ENCODE assay signal across 10 mouse cellular contexts in genomic region chr13:100112218-100112972, GRCm38 (mm10). TPM values are rescaled to one million over a fixed set of nuclear protein-coding genes. Genes with fewer than 3 reads are reported as not detected.
DNase-seq lines count a peak whose midpoint lies in the region; ATAC-seq and TF ChIP-seq lines count a peak whose summit lies in the region.
"Had no signal": no experiment of that assay in that cellular context is flagged by ENCODE, and none has a peak within 500 bp of the region (broad histone marks: within the 10 kb centered on the region; RNA-seq: fewer than 3 reads in every experiment).

No protein-coding gene starts in this region.

- H3K4me1 ChIP-seq in heart, postnatal 0 days (ENCODE audit: control insufficient read depth, insufficient read depth), result peaks cover 7% of the 10 kb centered on the region; the same call in 1 of the 2 replicates
- no peaks in the 10 kb centered on the region for H3K4me1 ChIP-seq in lung, postnatal 0 days (ENCODE audit: insufficient read depth, low read depth, low read length)

- no peaks in the 10 kb centered on the region for H3K27me3 ChIP-seq in heart, postnatal 0 days (ENCODE audit: control insufficient read depth, insufficient read depth, low read length)
- H3K27me3 ChIP-seq in lung, postnatal 0 days (replicated peaks; ENCODE audit: insufficient read depth, low read length), result no peaks in the 10 kb centered on the region

- no peak overlapping the region for H3K27ac ChIP-seq in heart, postnatal 0 days (ENCODE audit: low read depth)
- H3K27ac ChIP-seq in lung, postnatal 0 days (ENCODE audit: low read length), result no peak overlapping the region

- H3K4me3 ChIP-seq in heart, postnatal 0 days (ENCODE audit: low read depth, low read length), result no peak overlapping the region
- no peak overlapping the region for H3K4me3 ChIP-seq in lung, postnatal 0 days (ENCODE audit: low read depth, low read length)

- ATAC-seq in heart, postnatal 0 days (ENCODE audit: insufficient read depth, low read depth), result no peak
- ATAC-seq in lung, postnatal 0 days, result no peak
- ATAC-seq: inflammation-experienced regulatory T-cells, adult 6 months had no signal

- no peak overlapping the region for H3K4me2 ChIP-seq in heart, postnatal 0 days (ENCODE audit: low read depth, low read length)
- H3K4me2 ChIP-seq in lung, postnatal 0 days (replicated peaks; ENCODE audit: low read depth, low read length), result no peak overlapping the region

- H3K9me3 ChIP-seq in heart, postnatal 0 days (replicated peaks; ENCODE audit: control insufficient read depth, low read length), result no peaks in the 10 kb centered on the region
- no peaks in the 10 kb centered on the region for H3K9me3 ChIP-seq in lung, postnatal 0 days (ENCODE audit: low read length)

- no peaks in the 10 kb centered on the region for H3K36me3 ChIP-seq in heart, postnatal 0 days (replicated peaks; ENCODE audit: control insufficient read depth, insufficient read depth, low read length)
- no peaks in the 10 kb centered on the region for H3K36me3 ChIP-seq in lung, postnatal 0 days (ENCODE audit: insufficient read depth, low read length)

- 36% methylated on average over 5 of the region's 5 CpGs for WGBS in heart, postnatal 0 days
- WGBS in lung, postnatal 0 days, result 37% methylated on average over 5 of the region's 5 CpGs

- peak; percentile 63 for TF ChIP-seq CTCF in heart, postnatal 0 days (IDR thresholded peaks at IDR 0.05; ENCODE audit: low read depth)
- peak; percentile 64 for TF ChIP-seq CTCF in lung, postnatal 0 days (IDR thresholded peaks at IDR 0.05)

- DNase-seq in heart, postnatal 0 days (ENCODE audit: low spot score), result no peak
- DNase-seq in heart, adult 8-10 months (ENCODE audit: low spot score), result no peak
- DNase-seq in lung, postnatal 0 days (ENCODE audit: low spot score), result peak; percentile 25
- no peak for DNase-seq in lung, postnatal 14 days
- peak; percentile 22 for DNase-seq in R1 (ENCODE audit: low read depth, low spot score)
- peak; percentile 21 for DNase-seq in retina, postnatal 7 days (ENCODE audit: low read depth, low spot score)
- no peak for DNase-seq in right cerebral cortex, postnatal 4 days
- DNase-seq: cerebellum, adult 11 months; thymus, postnatal 4 days had no signal

- no peak for TF ChIP-seq EP300 in heart, postnatal 0 days (IDR thresholded peaks at IDR 0.05; ENCODE audit: low read depth)
- no peak for TF ChIP-seq EP300 in lung, postnatal 0 days (IDR thresholded peaks at IDR 0.05)

- H3K9ac ChIP-seq in heart, postnatal 0 days (replicated peaks; ENCODE audit: low read depth, low read length), result no peak overlapping the region
- H3K9ac ChIP-seq in lung, postnatal 0 days (replicated peaks; ENCODE audit: low read depth), result no peak overlapping the region

RNA-seq across cellular contexts. Expression of gene Serf1, which starts 4.6 kb away (rescaled TPM):
- total RNA-seq in heart, postnatal 0 days (2014; rRNA removed; ENCODE audit: low replicate concordance), result 7.4 and 30.1 TPM in 2 replicates
- polyA plus RNA-seq in heart, postnatal 0 days (2015; fragmentation: Nextera tagmentation; extraction: Ambion mirVana), result 83.4 and 89.6 TPM in 2 replicates
- total RNA-seq in heart, adult 8-10 months (2022), result 1 to 10 TPM; 2.9 to 6.8 (median 5.4) TPM
- 61.6 and 82.2 TPM in 2 replicates for polyA plus RNA-seq in lung, postnatal 0 days (2015; fragmentation: Nextera tagmentation; extraction: Ambion mirVana)

RNA-seq across cellular contexts. Expression of gene Bdp1, which starts 8.5 kb away (rescaled TPM):
- 8.5 and 9.5 TPM in 2 replicates for total RNA-seq in heart, postnatal 0 days (2014; rRNA removed; ENCODE audit: low replicate concordance)
- polyA plus RNA-seq in heart, postnatal 0 days (2015; fragmentation: Nextera tagmentation; extraction: Ambion mirVana), result 13.2 and 16.0 TPM in 2 replicates
- total RNA-seq in heart, adult 8-10 months (2022), result 10 to 100 TPM; 20.8 to 30.5 (median 24.6) TPM
- polyA plus RNA-seq in lung, postnatal 0 days (2015; fragmentation: Nextera tagmentation; extraction: Ambion mirVana), result 22.5 and 30.7 TPM in 2 replicates

RNA-seq across cellular contexts. Expression of gene Smn1, which starts 12.3 kb away (rescaled TPM):
- total RNA-seq in heart, postnatal 0 days (2014; rRNA removed; ENCODE audit: low replicate concordance), result 9.1 and 28.2 TPM in 2 replicates
- 16.5 and 17.5 TPM in 2 replicates for polyA plus RNA-seq in heart, postnatal 0 days (2015; fragmentation: Nextera tagmentation; extraction: Ambion mirVana)
- 10 to 100 TPM; 15.4 to 18.0 (median 16.9) TPM for total RNA-seq in heart, adult 8-10 months (2022)
- 20.5 and 23.0 TPM in 2 replicates for polyA plus RNA-seq in lung, postnatal 0 days (2015; fragmentation: Nextera tagmentation; extraction: Ambion mirVana)

Comparison
In these comparisons a context has a peak if more than half of its experiments do, and no peak if none do; other contexts are left out.
1. DNase-seq: peak in lung, postnatal 0 days (single experiment), R1 (single experiment) and retina, postnatal 7 days (single experiment); none in heart, postnatal 0 days (single experiment), heart, adult 8-10 months (single experiment), lung, postnatal 14 days (single experiment) and right cerebral cortex, postnatal 4 days (single experiment).